ENCODE assay signal across 8 mouse cellular contexts in the genomic region with DNA sequence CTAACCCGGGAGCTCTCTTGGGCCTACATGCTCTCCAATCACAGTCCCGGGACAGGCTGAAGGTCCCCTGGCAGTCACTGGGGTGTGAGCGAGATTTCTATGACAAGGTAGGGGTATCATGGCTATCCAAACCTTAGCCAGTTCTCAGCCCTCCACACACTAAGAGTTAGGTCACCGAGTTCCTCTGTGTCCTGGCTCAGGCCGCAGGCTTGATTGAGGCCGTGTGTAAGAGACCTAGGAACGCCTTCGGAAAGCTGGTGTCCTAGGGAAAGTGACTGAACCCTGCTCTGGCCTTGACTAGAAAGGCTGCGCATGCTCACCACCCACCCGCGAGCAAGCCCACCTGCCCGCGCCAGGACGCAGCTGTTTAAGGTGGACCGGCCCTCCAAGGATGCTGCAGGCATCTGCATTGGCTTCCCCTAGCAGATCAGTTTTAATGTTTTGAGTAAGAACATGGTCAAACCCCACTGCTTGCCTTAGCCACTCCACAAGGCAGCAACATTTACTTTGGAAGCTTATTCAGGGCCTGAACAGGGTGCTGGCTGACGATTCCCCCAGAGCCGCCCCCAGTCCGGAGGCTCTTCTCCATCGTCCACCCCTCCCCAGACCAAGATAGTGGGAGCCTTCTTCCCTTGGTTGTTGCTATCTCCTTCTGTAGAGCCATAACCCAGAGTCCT. TPM values are rescaled to one million over a fixed set of nuclear protein-coding genes. Genes with fewer than 3 reads are reported as not detected.
DNase-seq lines count a peak whose midpoint lies in the region; ATAC-seq and TF ChIP-seq lines count a peak whose summit lies in the region.

No protein-coding gene starts in this region.

- H3K9ac ChIP-seq in midbrain, embryonic 15.5 days = peak overlapping the region; percentile 86
- H3K9ac ChIP-seq in stomach, embryonic 15.5 days = peak overlapping the region; percentile 50

- peak; percentile 91 for ATAC-seq in midbrain, embryonic 15.5 days (replicated peaks)
- peak; percentile 67 for ATAC-seq in stomach, embryonic 15.5 days (ENCODE audit: insufficient read depth, low FRiP score, low read depth)

- H3K4me1 ChIP-seq in kidney, adult 2 months (ENCODE audit: control insufficient read depth, insufficient read depth, low read length) = peaks cover 8% of the 10 kb centered on the region; the same call in 1 of the 2 replicates
- peaks cover 34% of the 10 kb centered on the region for H3K4me1 ChIP-seq in midbrain, embryonic 15.5 days
- H3K4me1 ChIP-seq in stomach, embryonic 15.5 days = peaks cover 36% of the 10 kb centered on the region

- WGBS in kidney, adult 2 months = 5% methylated on average over 19 of the region's 19 CpGs
- 3% methylated on average over 19 of the region's 19 CpGs for WGBS in midbrain, embryonic 15.5 days
- WGBS in stomach, embryonic 15.5 days = 3% methylated on average over 19 of the region's 19 CpGs

- no peaks in the 10 kb centered on the region for H3K27me3 ChIP-seq in kidney, adult 2 months (replicated peaks; ENCODE audit: control insufficient read depth, insufficient read depth, low read length)
- no peaks in the 10 kb centered on the region for H3K27me3 ChIP-seq in midbrain, embryonic 15.5 days (replicated peaks)
- no peaks in the 10 kb centered on the region for H3K27me3 ChIP-seq in stomach, embryonic 15.5 days (replicated peaks)

- H3K36me3 ChIP-seq in kidney, adult 2 months (ENCODE audit: control insufficient read depth, insufficient read depth, low read length) = no peaks in the 10 kb centered on the region; the same call in 1 of the 2 replicates
- H3K36me3 ChIP-seq in midbrain, embryonic 15.5 days (replicated peaks) = peaks cover 18% of the 10 kb centered on the region
- peaks cover 19% of the 10 kb centered on the region for H3K36me3 ChIP-seq in stomach, embryonic 15.5 days

- peak overlapping the region; percentile 77 for H3K4me3 ChIP-seq in kidney, adult 2 months (ENCODE audit: insufficient read depth, low read depth, low read length)
- H3K4me3 ChIP-seq in midbrain, embryonic 15.5 days = peak overlapping the region; percentile 66
- H3K4me3 ChIP-seq in stomach, embryonic 15.5 days (replicated peaks) = peak overlapping the region; percentile 75

- peak overlapping the region; percentile 79 for H3K27ac ChIP-seq in kidney, adult 2 months (ENCODE audit: insufficient read depth, low read depth, low read length)
- peak overlapping the region; percentile 92 for H3K27ac ChIP-seq in midbrain, embryonic 15.5 days
- peak overlapping the region; percentile 92 for H3K27ac ChIP-seq in stomach, embryonic 15.5 days

- H3K9me3 ChIP-seq in midbrain, embryonic 15.5 days = no peaks in the 10 kb centered on the region
- H3K9me3 ChIP-seq in stomach, embryonic 15.5 days = no peaks in the 10 kb centered on the region

- DNase-seq in 3134 (ENCODE audit: extremely low read depth, insufficient read length, low spot score) (peak; percentile 72), liver (peak; percentile 51)
- DNase-seq in adrenal gland, adult (ENCODE audit: inconsistent age in 2 of 2, low spot score in 1 of 2) = peak; percentile 84 to 93
- peak; percentile 52 for DNase-seq in embryo, embryonic 11.5 days (ENCODE audit: low read depth, low spot score)
- DNase-seq in heart, adult 8-10 months (ENCODE audit: low spot score) = peak; percentile 73
- peak; percentile 77 for DNase-seq in kidney, adult 2 months

- no peak for TF ChIP-seq POLR2A in kidney, adult 2 months (IDR thresholded peaks at IDR 0.05; ENCODE audit: low read depth, low read length)

- peak overlapping the region; percentile 82 for H3K4me2 ChIP-seq in midbrain, embryonic 15.5 days
- H3K4me2 ChIP-seq in stomach, embryonic 15.5 days = peak overlapping the region; percentile 84

- TF ChIP-seq CTCF in kidney, adult 2 months (conservative IDR thresholded peaks at IDR 0.05; ENCODE audit: insufficient read depth, insufficient read length, low read depth, low read length) = no peak

RNA-seq across cellular contexts. Expression of a gene that starts 0.6 kb away (rescaled TPM):
- total RNA-seq in heart, adult 8-10 months (2022) = 10 to 100 TPM; 19.5 to 24.0 (median 20.8) TPM
- polyA plus RNA-seq in kidney, adult 2 months (2012; rRNA removed) = 28.9 and 44.7 TPM in 2 replicates
- polyA plus RNA-seq in midbrain, embryonic 15.5 days (2015; fragmentation: Nextera tagmentation; extraction: Ambion mirVana) = 15.4 and 19.9 TPM in 2 replicates
- polyA plus RNA-seq in stomach, embryonic 15.5 days (2015; fragmentation: Nextera tagmentation; extraction: Ambion mirVana) = 15.2 and 15.7 TPM in 2 replicates

RNA-seq across cellular contexts. Expression of a gene that starts 13.0 kb away (rescaled TPM):
- 10 to 100 TPM; 15.8 to 19.5 (median 17.7) TPM for total RNA-seq in heart, adult 8-10 months (2022)
- 39.3 and 39.4 TPM in 2 replicates for polyA plus RNA-seq in kidney, adult 2 months (2012; rRNA removed)
- polyA plus RNA-seq in midbrain, embryonic 15.5 days (2015; fragmentation: Nextera tagmentation; extraction: Ambion mirVana) = 107 and 122 TPM in 2 replicates
- 93.7 and 111 TPM in 2 replicates for polyA plus RNA-seq in stomach, embryonic 15.5 days (2015; fragmentation: Nextera tagmentation; extraction: Ambion mirVana)

RNA-seq across cellular contexts. Expression of a gene that starts 13.0 kb away (rescaled TPM):
- 10 to 100 TPM; 30.5 to 40.3 (median 34.7) TPM for total RNA-seq in heart, adult 8-10 months (2022)
- 29.7 and 38.5 TPM in 2 replicates for polyA plus RNA-seq in kidney, adult 2 months (2012; rRNA removed)
- polyA plus RNA-seq in midbrain, embryonic 15.5 days (2015; fragmentation: Nextera tagmentation; extraction: Ambion mirVana) = 334 and 360 TPM in 2 replicates
- polyA plus RNA-seq in stomach, embryonic 15.5 days (2015; fragmentation: Nextera tagmentation; extraction: Ambion mirVana) = 536 and 556 TPM in 2 replicates

RNA-seq across cellular contexts. Expression of a gene that starts 17.8 kb away (rescaled TPM):
- total RNA-seq in heart, adult 8-10 months (2022) = not detected
- not detected in 2 replicates for polyA plus RNA-seq in kidney, adult 2 months (2012; rRNA removed)
- polyA plus RNA-seq in midbrain, embryonic 15.5 days (2015; fragmentation: Nextera tagmentation; extraction: Ambion mirVana) = 0.14 TPM in 1 of 2 replicates, not detected in the other
- polyA plus RNA-seq in stomach, embryonic 15.5 days (2015; fragmentation: Nextera tagmentation; extraction: Ambion mirVana) = not detected in 2 replicates

RNA-seq across cellular contexts. Expression of a gene that starts 22.6 kb away (rescaled TPM):
- total RNA-seq in heart, adult 8-10 months (2022) = not detected
- not detected in 2 replicates for polyA plus RNA-seq in kidney, adult 2 months (2012; rRNA removed)
- 5.1 TPM in 1 of 2 replicates, not detected in the other for polyA plus RNA-seq in midbrain, embryonic 15.5 days (2015; fragmentation: Nextera tagmentation; extraction: Ambion mirVana)
- polyA plus RNA-seq in stomach, embryonic 15.5 days (2015; fragmentation: Nextera tagmentation; extraction: Ambion mirVana) = 1.1 TPM in 2 replicates

Comparison
In these comparisons a context has a peak if more than half of its experiments do, and no peak if none do; other contexts are left out.
1. Peak in every context shown above with its lines: DNase-seq, ATAC-seq, H3K4me3 ChIP-seq and H3K27ac ChIP-seq.